ENCODE assay signal across 16 mouse cellular contexts in genomic region chr6:137396106-137396793, GRCm38 (mm10).
DNase-seq lines count a peak whose midpoint lies in the region; ATAC-seq and TF ChIP-seq lines count a peak whose summit lies in the region.
"Had no signal": no experiment of that assay in that cellular context is flagged by ENCODE, and none has a peak within 500 bp of the region (broad histone marks: within the 10 kb centered on the region; RNA-seq: fewer than 3 reads in every experiment).

No protein-coding gene starts in this region.

- 0 out of 2 replicates have a peak, but pooled peaks cover 5% of the 10 kb centered on the region for H3K36me3 ChIP-seq in hindbrain, postnatal 0 days (ENCODE audit: insufficient read depth, low read length)
- no peaks in the 10 kb centered on the region for H3K36me3 ChIP-seq in hindbrain, embryonic 11.5 days (ENCODE audit: control insufficient read depth, insufficient read depth, low read length)
- no peaks in the 10 kb centered on the region for H3K36me3 ChIP-seq in CH12.LX (replicated peaks in 1 of 2; ENCODE audit: control insufficient read depth in 1 of 2, insufficient read depth in 1 of 2, low read length in 1 of 2)
- H3K36me3 ChIP-seq: embryonic facial prominence, embryonic 12.5 days; heart, embryonic 10.5 days had no signal

- no peak overlapping the region for H3K4me3 ChIP-seq in hindbrain, postnatal 0 days (ENCODE audit: low read length)
- no peak overlapping the region for H3K4me3 ChIP-seq in hindbrain, embryonic 11.5 days (ENCODE audit: low read depth, low read length)
- no peak overlapping the region for H3K4me3 ChIP-seq in left cerebral cortex, adult 2 months
- H3K4me3 ChIP-seq in CH12.LX (replicated peaks in 1 of 3; ENCODE audit: low read depth in 2 of 3, low read length in 2 of 3, poor library complexity in 1 of 3): no peak overlapping the region
- H3K4me3 ChIP-seq: embryonic facial prominence, embryonic 12.5 days; heart, embryonic 10.5 days; midbrain, embryonic 13.5 days; neural tube, embryonic 12.5 days had no signal

- TF ChIP-seq CTCF in hindbrain, postnatal 0 days (IDR thresholded peaks at IDR 0.05; ENCODE audit: low read depth): peak; percentile 67
- peak; percentile 42 for TF ChIP-seq CTCF in left cerebral cortex, adult 2 months (IDR thresholded peaks at IDR 0.05)
- TF ChIP-seq CTCF in CH12.LX (conservative IDR thresholded peaks at IDR 0.05 in 1 of 2, IDR thresholded peaks at IDR 0.05 in 1 of 2; ENCODE audit: low read depth in 2 of 2, low read length in 2 of 2): peak in 1 of 2 experiments; percentile 54; a peak in 2 of 4 replicates

- no peak for ATAC-seq in hindbrain, postnatal 0 days
- no peak for ATAC-seq in hindbrain, embryonic 11.5 days (ENCODE audit: low FRiP score)
- ATAC-seq: inflammation-experienced regulatory T-cells, adult 6 months; midbrain, embryonic 13.5 days had no signal

- intact Hi-C loops in left cerebral cortex, adult 2 months (cut with DNase I): no loop called here
- intact Hi-C loops in left cerebral cortex, postnatal 10 days (cut with DNase I): loop anchor here (2.0 kb wide), 1 partner anchor 189 kb away; no protein-coding TSS in a partner anchor

- no peaks in the 10 kb centered on the region for H3K4me1 ChIP-seq in hindbrain, postnatal 0 days (ENCODE audit: insufficient read depth, low read length)
- H3K4me1 ChIP-seq in hindbrain, embryonic 11.5 days (replicated peaks; ENCODE audit: control insufficient read depth, insufficient read depth, low read length): no peaks in the 10 kb centered on the region
- H3K4me1 ChIP-seq in CH12.LX (ENCODE audit: control insufficient read depth in 1 of 2, insufficient read depth in 2 of 2): no peaks in the 10 kb centered on the region
- H3K4me1 ChIP-seq: embryonic facial prominence, embryonic 12.5 days; heart, embryonic 10.5 days; midbrain, embryonic 13.5 days; neural tube, embryonic 12.5 days had no signal

- no peak overlapping the region for H3K4me2 ChIP-seq in hindbrain, postnatal 0 days (ENCODE audit: low read depth, low read length)
- no peak overlapping the region for H3K4me2 ChIP-seq in hindbrain, embryonic 11.5 days (replicated peaks; ENCODE audit: low read depth, low read length)
- H3K4me2 ChIP-seq in CH12.LX (ENCODE audit: insufficient read depth, low read depth, poor library complexity, severe bottlenecking): no peak overlapping the region
- H3K4me2 ChIP-seq: embryonic facial prominence, embryonic 12.5 days; midbrain, embryonic 13.5 days; neural tube, embryonic 12.5 days had no signal

- no peak for TF ChIP-seq POLR2A in CH12.LX (IDR thresholded peaks at IDR 0.05; ENCODE audit: low read depth, low read length)

- dilution Hi-C loops in CH12.LX (cut with MboI; ENCODE audit: extremely low pct_ligation_motif_present, extremely low pct_unique_long_range_greater_than_20kb, low sequenced_read_pairs): no loop called here

- TF ChIP-seq EP300 in CH12.LX (IDR thresholded peaks at IDR 0.05; ENCODE audit: low read length): no peak

- no peaks in the 10 kb centered on the region for H3K79me2 ChIP-seq in CH12.LX (replicated peaks; ENCODE audit: control insufficient read depth, extremely low read depth, insufficient read depth, poor library complexity, severe bottlenecking)

- peak; percentile 25 for DNase-seq in hindbrain, postnatal 0 days (ENCODE audit: low spot score)
- DNase-seq in hindbrain, embryonic 11.5 days (ENCODE audit: low spot score): no peak
- no peak for DNase-seq in left cerebral cortex, adult 2 months (ENCODE audit: extremely low spot score in 1 of 2, low spot score in 2 of 2)
- DNase-seq in left cerebral cortex, postnatal 10 days (ENCODE audit: extremely low spot score in 1 of 2, low spot score in 2 of 2): no peak
- peak; percentile 29 for DNase-seq in 3T3-L1 (ENCODE audit: low read depth, low spot score)
- DNase-seq in CH12.LX (ENCODE audit: extremely low read depth): peak; percentile 26
- DNase-seq in embryo, embryonic 10.5 days (ENCODE audit: low spot score): no peak
- DNase-seq: cerebellum, adult 9-10 months; heart, postnatal 4 days; lung, postnatal 36 days; thymus, postnatal 36 days had no signal

- in situ Hi-C loops in CH12.LX (cut with MboI; ENCODE audit: low pct_ligation_motif_present, low pct_unique_long_range_greater_than_20kb, low sequenced_read_pairs): loop anchor here (25.0 kb wide), 1 partner anchor 184 kb away; no protein-coding TSS in a partner anchor

- no peaks in the 10 kb centered on the region for H3K9me3 ChIP-seq in hindbrain, postnatal 0 days (ENCODE audit: low read length)
- H3K9me3 ChIP-seq in hindbrain, embryonic 11.5 days (ENCODE audit: control insufficient read depth, low read length): no peaks in the 10 kb centered on the region
- no peaks in the 10 kb centered on the region for H3K9me3 ChIP-seq in CH12.LX (replicated peaks; ENCODE audit: low read length)
- H3K9me3 ChIP-seq: embryonic facial prominence, embryonic 12.5 days; heart, embryonic 10.5 days; midbrain, embryonic 13.5 days; neural tube, embryonic 12.5 days had no signal

- H3K27me3 ChIP-seq in hindbrain, postnatal 0 days (ENCODE audit: insufficient read depth, low read length): no peaks in the 10 kb centered on the region
- no peaks in the 10 kb centered on the region for H3K27me3 ChIP-seq in hindbrain, embryonic 11.5 days (ENCODE audit: control insufficient read depth, insufficient read depth, low read length)
- H3K27me3 ChIP-seq in CH12.LX (replicated peaks): no peaks in the 10 kb centered on the region
- H3K27me3 ChIP-seq: embryonic facial prominence, embryonic 12.5 days; midbrain, embryonic 13.5 days; neural tube, embryonic 12.5 days had no signal

- H3K27ac ChIP-seq in hindbrain, postnatal 0 days: no peak overlapping the region
- H3K27ac ChIP-seq in hindbrain, embryonic 11.5 days (ENCODE audit: low read depth, low read length): no peak overlapping the region
- no peak overlapping the region for H3K27ac ChIP-seq in left cerebral cortex, adult 2 months
- H3K27ac ChIP-seq in CH12.LX (ENCODE audit: insufficient read depth, low read depth): no peak overlapping the region
- H3K27ac ChIP-seq: embryonic facial prominence, embryonic 12.5 days; heart, embryonic 10.5 days; midbrain, embryonic 13.5 days; neural tube, embryonic 12.5 days had no signal

- peak; percentile 27 for TF ChIP-seq RAD21 in CH12.LX (IDR thresholded peaks at IDR 0.05; ENCODE audit: low read depth, low read length)

- no peak overlapping the region for H3K9ac ChIP-seq in hindbrain, postnatal 0 days (replicated peaks; ENCODE audit: low read length)
- H3K9ac ChIP-seq in hindbrain, embryonic 11.5 days (ENCODE audit: low read depth, low read length): no peak overlapping the region
- H3K9ac ChIP-seq in CH12.LX (ENCODE audit: insufficient read depth, low read depth): no peak overlapping the region
- H3K9ac ChIP-seq: embryonic facial prominence, embryonic 12.5 days; midbrain, embryonic 13.5 days; neural tube, embryonic 12.5 days had no signal

- 76% methylated on average over 4 of the region's 4 CpGs for WGBS in hindbrain, postnatal 0 days
- 80% methylated on average over 4 of the region's 4 CpGs for WGBS in hindbrain, embryonic 11.5 days

TF ChIP-seq in CH12.LX, 34 proteins besides CTCF, POLR2A, EP300 and RAD21:
- TF ChIP-seq JUN (IDR thresholded peaks at IDR 0.05; ENCODE audit: insufficient read depth, low read depth, low read length) (no peak), SMC3 (IDR thresholded peaks at IDR 0.05; ENCODE audit: low read depth, low read length) (peak; percentile 61)

Comparison
In these comparisons a context has a peak if more than half of its experiments do, and no peak if none do; other contexts are left out.
1. DNase-seq: peak in hindbrain, postnatal 0 days (single experiment), 3T3-L1 (single experiment) and CH12.LX (single experiment); none in hindbrain, embryonic 11.5 days (single experiment), left cerebral cortex, adult 2 months (0 of 2), left cerebral cortex, postnatal 10 days (0 of 2) and embryo, embryonic 10.5 days (single experiment).